Mouse (Mus musculus) ES-E14 (cell line): ENCODE data around the gene Prr15l. TPM values are rescaled to one million over a fixed set of nuclear protein-coding genes. Genes with fewer than 3 reads are reported as not detected.

Experiments
- DNase-seq: peaks from one replicate; pipeline ENCODE4 v3.0.0-alpha.2; 2013; ENCODE audit warnings: low read depth, low spot score
- H3K27ac ChIP-seq: 2 replicates; pipeline ENCODE4 v1.5.1; 2012; ENCODE audit warnings: low read depth, mild to moderate bottlenecking, low read length, moderate library complexity, mixed read lengths; ENCODE audit not compliant: poor library complexity, insufficient read depth, severe bottlenecking
- H3K36me3 ChIP-seq: 2 replicates; pipeline ENCODE4 v1.6.1; 2012; ENCODE audit warnings: mild to moderate bottlenecking, low read length, moderate library complexity, mixed read lengths; ENCODE audit not compliant: control insufficient read depth, poor library complexity, insufficient read depth, severe bottlenecking
- H3K4me1 ChIP-seq, 2 experiments: fragments of 150-350 bp in 1 of 2; sonication (generic) in 1 of 2; 2 replicates each; pipeline ENCODE4 v1.6.1; 2012; ENCODE audit warnings: low read length in 2 of 2, mild to moderate bottlenecking in 1 of 2, mixed read lengths in 1 of 2; ENCODE audit not compliant: control insufficient read depth in 2 of 2, insufficient read depth in 2 of 2, poor library complexity in 1 of 2
- H3K4me3 ChIP-seq, 2 experiments: fragments of 150-350 bp in 1 of 2; sonication (generic) in 1 of 2; 2 replicates each; pipeline ENCODE4 v1.5.1; 2012; ENCODE audit warnings: low read length in 2 of 2, low read depth in 1 of 2, mild to moderate bottlenecking in 1 of 2, mixed read lengths in 1 of 2; ENCODE audit not compliant: insufficient read depth in 1 of 2, poor library complexity in 1 of 2, severe bottlenecking in 1 of 2
- H3K9ac ChIP-seq: 2 replicates; pipeline ENCODE4 v1.6.1; 2012; ENCODE audit warnings: low read depth, mild to moderate bottlenecking, low read length, mixed read lengths; ENCODE audit not compliant: poor library complexity, insufficient read depth, severe bottlenecking
- H3K9me3 ChIP-seq: fragments of 150-350 bp; sonication (generic); 2 replicates; pipeline ENCODE4 v1.6.1; 2012; ENCODE audit warnings: low read depth, mild to moderate bottlenecking, low read length; ENCODE audit not compliant: control insufficient read depth, insufficient read depth
- CHD2 ChIP-seq: IDR thresholded peaks from 2 replicates; pipeline ENCODE4 v1.6.1; 2014; ENCODE audit warnings: mild to moderate bottlenecking, low read depth, low read length, inconsistent platforms
- HCFC1 ChIP-seq: IDR thresholded peaks from 2 replicates; pipeline ENCODE4 v1.6.1; 2012; ENCODE audit warnings: low read length, inconsistent platforms, borderline replicate concordance; ENCODE audit not compliant: insufficient read depth
- MAFK ChIP-seq: IDR thresholded peaks from 2 replicates; pipeline ENCODE4 v1.6.1; 2014; ENCODE audit warnings: mild to moderate bottlenecking, low read depth, low read length, inconsistent platforms; ENCODE audit not compliant: insufficient read depth
- ZC3H11A ChIP-seq: IDR thresholded peaks from 2 replicates; pipeline ENCODE4 v1.6.1; 2012; ENCODE audit warnings: low read depth, mild to moderate bottlenecking, inconsistent platforms, low read length, borderline replicate concordance
- ZNF384 ChIP-seq: IDR thresholded peaks from 2 replicates; pipeline ENCODE4 v1.6.1; 2012; ENCODE audit warnings: low read depth, low read length, inconsistent platforms
- in situ Hi-C, 2 experiments: fragments of 600-800 bp; cut with MboI; formaldehyde crosslinking; loops; one replicate each; pipeline ENCODE4 v1.15.1; 2025; ENCODE audit warnings: low sequenced_read_pairs in 2 of 2, inconsistent platforms in 1 of 2; ENCODE audit not compliant: unreplicated experiment in 2 of 2
- total RNA-seq: library from RNA; depleted of rRNA; stranded (reverse); fragments of 300-350 nt; gene quantifications from 2 replicates; pipeline ENCODE4 v1.2.3, GENCODE M21; 2012; rRNA removed

Gene Prr15l
- 0.67 and 1.2 TPM in 2 replicates for total RNA-seq

DNA sequence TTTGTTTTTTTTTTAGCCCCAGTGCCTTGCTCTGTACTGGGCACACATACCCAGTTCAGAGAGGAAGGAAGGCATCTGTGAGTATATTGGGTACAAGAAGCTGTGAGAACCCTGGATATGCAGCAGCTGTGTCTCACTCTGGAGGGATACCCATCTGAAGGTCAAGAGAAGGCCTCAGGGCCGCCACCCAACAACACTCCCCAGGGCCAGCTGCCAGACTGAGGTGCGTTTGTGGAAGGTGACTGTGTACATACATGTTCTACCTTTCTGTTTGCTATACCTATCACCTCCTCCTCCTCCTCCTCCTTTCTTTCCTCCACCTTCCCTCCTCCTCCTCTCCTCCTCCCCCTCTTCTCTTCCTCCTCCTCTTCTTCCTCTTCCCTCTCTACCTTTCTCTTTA, at the start of gene Prr15l:
Prr15l (plus strand) TSS at position 17 of the 400 bp plus-strand sequence.
- H3K9ac ChIP-seq, result no peak within 1 kb of the TSS
- no peak for TF ChIP-seq ZC3H11A
- TF ChIP-seq CHD2, result no peak
- TF ChIP-seq MAFK, result no peak
- TF ChIP-seq ZNF384, result no peak
- no peak for TF ChIP-seq HCFC1
- in situ Hi-C loops, result no loop called here
- H3K9me3 ChIP-seq, result no peaks in the 10 kb centered on the region
- no peaks in the 10 kb centered on the region for H3K36me3 ChIP-seq
- DNase-seq, result no peak
- H3K4me1 ChIP-seq, result peaks cover 7 to 15% of the 10 kb centered on the region in 2 experiments
- peak within 1 kb of the TSS in 1 of 2 experiments; percentile 35; a peak in 2 of 4 replicates for H3K4me3 ChIP-seq
- no peak within 1 kb of the TSS for H3K27ac ChIP-seq

DNA sequence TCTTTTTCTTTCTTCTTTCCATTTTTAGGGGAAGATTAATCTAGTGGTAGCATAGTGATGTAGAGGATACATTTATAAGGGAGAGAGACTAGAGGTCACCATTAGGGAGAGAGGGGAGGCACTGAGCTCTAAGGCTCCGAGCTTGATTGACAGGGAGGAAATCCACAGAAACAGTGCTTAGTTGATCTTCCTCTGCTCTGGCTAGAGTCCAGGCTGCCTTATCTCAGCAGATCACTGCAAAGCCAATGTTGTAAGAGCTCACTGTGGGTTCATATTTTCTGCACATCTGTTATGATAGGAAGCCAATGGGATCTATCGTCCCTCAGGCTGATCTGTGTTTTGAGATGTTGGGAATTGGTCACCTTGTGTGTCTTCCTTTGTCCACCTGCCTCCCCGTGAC, 49.2 kb upstream of the Prr15l start:
- in situ Hi-C loops, result no loop called here
- DNase-seq, result no peak
- TF ChIP-seq CHD2 (no peak), ZC3H11A (no peak)
- Histone ChIP-seq H3K27ac (no peak overlapping the region), H3K9me3 (no peaks in the 10 kb centered on the region), H3K4me1 (peaks cover 1 to 5% of the 10 kb centered on the region in 2 experiments; a peak in 1 of 4 replicates), H3K9ac (no peak overlapping the region), H3K4me3 (no peak overlapping the region), H3K36me3 (no peaks in the 10 kb centered on the region)

DNA sequence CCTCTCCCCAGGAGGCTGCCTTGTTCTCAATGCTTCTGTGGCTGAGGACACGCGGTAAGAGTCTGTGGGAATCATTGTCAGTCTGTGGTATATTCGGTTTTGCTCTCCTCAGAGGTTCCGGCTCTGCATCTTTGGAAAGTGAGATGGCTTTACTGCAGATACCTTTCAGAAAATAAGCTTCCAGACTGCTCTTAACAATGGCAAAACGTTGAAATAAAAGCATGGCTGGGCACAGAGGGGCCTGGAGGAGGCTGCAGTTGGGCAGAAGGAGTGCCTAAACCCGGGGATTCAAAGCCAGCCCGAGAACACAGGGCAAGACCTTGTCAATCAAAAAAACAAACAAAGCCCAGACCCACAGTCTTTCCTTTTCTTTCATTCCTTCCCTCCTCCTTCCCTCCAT, 48.5 kb upstream of the Prr15l start:
- no peak overlapping the region for H3K4me3 ChIP-seq
- no peak for DNase-seq
- peaks cover 1 to 4% of the 10 kb centered on the region in 2 experiments; a peak in 1 of 4 replicates for H3K4me1 ChIP-seq
- H3K27ac ChIP-seq, result no peak overlapping the region
- H3K36me3 ChIP-seq, result no peaks in the 10 kb centered on the region
- no peaks in the 10 kb centered on the region for H3K9me3 ChIP-seq
- in situ Hi-C loops, result no loop called here
- TF ChIP-seq CHD2 (no peak), MAFK (no peak), ZNF384 (no peak), HCFC1 (no peak), ZC3H11A (no peak)
- H3K9ac ChIP-seq, result no peak overlapping the region

DNA sequence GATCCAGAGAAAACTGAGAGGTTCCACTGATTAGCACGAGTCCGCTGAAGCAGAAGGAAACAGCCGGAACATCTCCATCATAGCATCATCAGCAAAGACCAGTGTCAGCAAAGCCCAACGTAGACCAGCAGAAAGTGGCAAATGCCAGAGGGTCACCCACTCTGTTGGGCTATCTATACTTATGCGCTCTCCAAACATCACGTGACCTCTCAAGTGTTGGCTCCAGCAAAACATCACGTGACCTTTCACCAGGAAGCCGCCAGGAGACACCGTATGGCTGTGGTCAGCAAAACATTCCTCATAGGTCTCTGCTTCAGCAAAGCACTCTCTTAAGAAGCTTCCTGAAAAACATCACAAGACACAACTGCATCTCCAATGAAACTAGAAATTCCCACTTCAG, 47.6 kb upstream of the Prr15l start:
- Histone ChIP-seq H3K4me3 (no peak overlapping the region), H3K9ac (no peak overlapping the region), H3K9me3 (no peaks in the 10 kb centered on the region), H3K4me1 (peaks cover 1 to 4% of the 10 kb centered on the region in 2 experiments; a peak in 1 of 4 replicates), H3K27ac (no peak overlapping the region), H3K36me3 (no peaks in the 10 kb centered on the region)
- no peak for DNase-seq
- in situ Hi-C loops, result no loop called here
- no peak for TF ChIP-seq ZNF384

DNA sequence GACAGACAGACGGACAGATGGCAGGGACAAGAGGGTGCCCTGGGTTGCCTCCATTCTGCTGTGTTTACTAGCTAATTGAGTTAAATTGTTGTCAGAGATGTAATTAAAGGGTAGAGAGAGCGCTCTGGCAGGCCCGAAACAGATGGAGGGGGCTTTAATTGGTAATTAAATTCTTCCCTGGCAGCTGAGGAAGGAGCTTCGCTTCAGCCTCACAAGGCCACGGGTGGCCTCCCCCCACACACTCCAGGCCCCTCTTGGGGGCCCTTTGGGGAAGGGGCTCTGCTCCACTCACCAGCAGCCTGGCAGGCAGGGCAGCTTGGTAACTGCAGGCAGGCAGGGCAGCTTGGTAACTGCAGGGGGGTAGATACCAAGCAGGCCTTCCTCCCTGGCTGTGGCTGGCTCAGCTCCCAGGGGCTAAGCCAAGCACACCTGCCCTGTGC, 42.0 kb upstream of the Prr15l start:
- Histone ChIP-seq H3K9me3 (no peaks in the 10 kb centered on the region), H3K4me1 (no peaks in the 10 kb centered on the region), H3K36me3 (no peaks in the 10 kb centered on the region), H3K27ac (no peak overlapping the region), H3K9ac (no peak overlapping the region), H3K4me3 (no peak overlapping the region)
- no peak for DNase-seq
- in situ Hi-C loops, result no loop called here
- TF ChIP-seq CHD2 (no peak), ZC3H11A (no peak), MAFK (no peak), ZNF384 (no peak), HCFC1 (no peak)
